7 mouse cellular contexts compared by ENCODE assay signal in genomic region chr12:4972939-4973338, GRCm38 (mm10). TPM values are rescaled to one million over a fixed set of nuclear protein-coding genes. Genes with fewer than 3 reads are reported as not detected.
DNase-seq lines count a peak whose midpoint lies in the region.

No protein-coding gene starts in this region.

- peak; percentile 73 for DNase-seq in A20 (ENCODE audit: low read depth, low spot score)
- peak; percentile 61 to 74 for DNase-seq in CD8-positive naive resting alpha-beta T cell, adult 2 months (ENCODE audit: low read depth in 2 of 2, low spot score in 2 of 2)
- DNase-seq in c-Kit-negative CD71-positive TER-119-positive erythroid progenitor cells, embryonic 14.5 days (ENCODE audit: low read depth, low spot score) = peak; percentile 66
- peak; percentile 15 to 88 for DNase-seq in frontal cortex, adult 2 months (ENCODE audit: extremely low spot score in 1 of 2, low spot score in 1 of 2)
- peak; percentile 48 for DNase-seq in large intestine, adult 2 months (ENCODE audit: low read depth, low spot score)
- peak; percentile 82 for DNase-seq in lung, postnatal 10 days
- peak; percentile 24 to 80 for DNase-seq in spleen, adult 18-20 months

- WGBS in large intestine, adult 2 months = 7% methylated on average over 1 of the region's 1 CpGs

RNA-seq across cellular contexts. Expression of gene Atad2b, which starts 55.8 kb away (rescaled TPM):
- 11.2 and 12.1 TPM in 2 replicates for polyA plus RNA-seq in frontal cortex, adult 2 months (2012; rRNA removed)
- polyA plus RNA-seq in large intestine, adult 2 months (2012; rRNA removed) = 3.8 and 7.3 TPM in 2 replicates

Comparison
In these comparisons a context has a peak if more than half of its experiments do, and no peak if none do; other contexts are left out.
1. Peak in every context shown above with its lines: DNase-seq.